Mouse (Mus musculus) limb, embryonic 11.5 days (tissue): ENCODE data around the gene Gosr2. TPM values are rescaled to one million over a fixed set of nuclear protein-coding genes. Genes with fewer than 3 reads are reported as not detected.

Source experiments
- ATAC-seq: fragments of 200-750 bp; cut with Nextera tagmentation; 2 replicates; pipeline ENCODE4 v1.8.0; 2017; ENCODE audit warnings: low read depth; ENCODE audit not compliant: insufficient number of reproducible peaks, low FRiP score, low TSS enrichment
- DNase-seq: peaks from one replicate; pipeline ENCODE4 v3.0.0-alpha.2; 2015; ENCODE audit warnings: low spot score
- H3K27ac ChIP-seq: fragments of 300-500 bp; sonication (generic); replicated peaks from 2 replicates; pipeline ENCODE4 v1.5.1; 2014; ENCODE audit warnings: low read depth, mild to moderate bottlenecking, low read length
- H3K27me3 ChIP-seq: fragments of 300-500 bp; sonication (generic); 2 replicates; pipeline ENCODE4 v1.6.1; 2014; ENCODE audit warnings: mild to moderate bottlenecking, low read length, mixed read lengths; ENCODE audit not compliant: control insufficient read depth, insufficient read depth
- H3K36me3 ChIP-seq: fragments of 300-500 bp; sonication (generic); 2 replicates; pipeline ENCODE4 v1.6.1; 2014; ENCODE audit warnings: mild to moderate bottlenecking, low read length, moderate library complexity, mixed read lengths; ENCODE audit not compliant: control insufficient read depth, insufficient read depth
- H3K4me1 ChIP-seq: fragments of 300-500 bp; sonication (generic); 2 replicates; pipeline ENCODE4 v1.6.1; 2014; ENCODE audit warnings: low read length, mixed read lengths; ENCODE audit not compliant: control insufficient read depth, insufficient read depth
- H3K4me2 ChIP-seq: fragments of 300-500 bp; sonication (generic); 2 replicates; pipeline ENCODE4 v1.6.1; 2014; ENCODE audit warnings: low read depth, mild to moderate bottlenecking, moderate library complexity; ENCODE audit not compliant: severe bottlenecking
- H3K4me3 ChIP-seq: fragments of 300-500 bp; sonication (generic); 2 replicates; pipeline ENCODE4 v1.5.1; 2014; ENCODE audit warnings: low read depth, low read length
- H3K9ac ChIP-seq: fragments of 300-500 bp; sonication (generic); 2 replicates; pipeline ENCODE4 v1.6.1; 2014; ENCODE audit warnings: mild to moderate bottlenecking, low read length
- H3K9me3 ChIP-seq: fragments of 300-500 bp; sonication (generic); 2 replicates; pipeline ENCODE4 v1.6.1; 2016; ENCODE audit warnings: low read length; ENCODE audit not compliant: control insufficient read depth
- WGBS: fragments of 180-500 bp; shearing (Covaris S2); extraction: QIAGEN DNeasy Blood & Tissue Kit; methylation state at CpG from one replicate; pipeline ENCODE4 v1.1.7; 2014; 5-methylcytosine and 5-hydroxymethylcytosine counted together
- polyA plus RNA-seq: library from polyadenylated mRNA; unstranded; fragments of >200 nt; fragmentation: Nextera tagmentation; extraction: Ambion mirVana; gene quantifications from 2 replicates; pipeline ENCODE4 v1.2.1, GENCODE M21; 2014

Gosr2 gene
- polyA plus RNA-seq, 1 experiment from 2014 or later = 83.2 TPM

DNA sequence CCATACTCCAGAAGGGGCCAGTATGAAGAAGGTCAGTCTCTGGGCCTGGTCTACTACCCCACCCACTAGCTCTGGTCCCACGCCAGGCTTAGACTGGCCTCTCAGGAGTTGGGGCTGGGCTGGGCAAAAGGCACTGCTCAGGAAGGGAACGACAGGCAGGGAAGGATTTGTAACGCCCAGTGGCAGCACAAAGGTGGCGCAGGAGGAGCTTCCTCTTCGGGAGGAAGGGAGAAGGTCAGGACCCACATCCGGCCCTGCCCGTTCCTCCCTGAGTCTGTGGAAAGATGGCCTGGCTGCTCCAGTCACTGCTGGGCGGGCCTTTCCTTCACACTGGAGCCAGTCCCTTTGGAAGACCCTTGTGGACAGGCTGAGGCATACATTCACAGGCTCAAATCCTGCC, 9.3 kb upstream of the Gosr2 start:
- H3K4me3 ChIP-seq = no peak overlapping the region
- 63% methylated on average over 8 of the region's 8 CpGs for whole genome bisulfite sequencing
- H3K4me2 ChIP-seq = no peak overlapping the region
- no peak overlapping the region for H3K27ac ChIP-seq
- H3K9me3 ChIP-seq = no peaks in the 10 kb centered on the region
- no peaks in the 10 kb centered on the region for H3K27me3 ChIP-seq
- 0 out of 2 replicates have a peak, but pooled peaks cover 3% of the 10 kb centered on the region for H3K4me1 ChIP-seq
- DNase-seq (no peak), ATAC-seq (no peak)
- H3K36me3 ChIP-seq = no peaks in the 10 kb centered on the region
- H3K9ac ChIP-seq = no peak overlapping the region

DNA sequence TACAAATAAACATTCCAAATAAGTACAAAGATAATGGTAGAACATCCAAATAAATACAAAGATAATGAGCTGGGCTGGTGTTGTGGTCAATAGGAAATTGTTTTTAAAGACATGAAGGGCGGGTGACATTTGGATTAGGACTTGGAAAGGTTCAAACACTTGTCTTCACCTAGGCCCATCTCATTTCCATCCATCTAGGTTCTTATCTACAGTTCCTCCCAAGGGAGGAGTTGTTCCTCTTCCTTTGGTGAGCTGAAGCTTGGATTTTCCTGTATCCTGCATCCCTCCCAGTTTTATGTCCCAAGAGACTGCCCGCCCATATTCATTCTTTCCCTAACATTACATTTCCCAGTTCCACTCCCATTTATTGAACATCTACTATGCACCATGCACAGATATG, 528 bp upstream of the Gosr2 start:
- 81% methylated on average over 2 of the region's 2 CpGs for WGBS
- Histone ChIP-seq H3K27me3 (no peaks in the 10 kb centered on the region), H3K36me3 (no peaks in the 10 kb centered on the region), H3K4me1 (no peaks in the 10 kb centered on the region), H3K4me2 (peak overlapping the region; percentile 53), H3K27ac (0 out of 2 replicates have a peak overlapping the region, but pooled peaks have one; percentile 82), H3K9ac (peak overlapping the region; percentile 71), H3K4me3 (peak overlapping the region; percentile 91), H3K9me3 (no peaks in the 10 kb centered on the region)
- DNase-seq (no peak), ATAC-seq (no peak)

DNA sequence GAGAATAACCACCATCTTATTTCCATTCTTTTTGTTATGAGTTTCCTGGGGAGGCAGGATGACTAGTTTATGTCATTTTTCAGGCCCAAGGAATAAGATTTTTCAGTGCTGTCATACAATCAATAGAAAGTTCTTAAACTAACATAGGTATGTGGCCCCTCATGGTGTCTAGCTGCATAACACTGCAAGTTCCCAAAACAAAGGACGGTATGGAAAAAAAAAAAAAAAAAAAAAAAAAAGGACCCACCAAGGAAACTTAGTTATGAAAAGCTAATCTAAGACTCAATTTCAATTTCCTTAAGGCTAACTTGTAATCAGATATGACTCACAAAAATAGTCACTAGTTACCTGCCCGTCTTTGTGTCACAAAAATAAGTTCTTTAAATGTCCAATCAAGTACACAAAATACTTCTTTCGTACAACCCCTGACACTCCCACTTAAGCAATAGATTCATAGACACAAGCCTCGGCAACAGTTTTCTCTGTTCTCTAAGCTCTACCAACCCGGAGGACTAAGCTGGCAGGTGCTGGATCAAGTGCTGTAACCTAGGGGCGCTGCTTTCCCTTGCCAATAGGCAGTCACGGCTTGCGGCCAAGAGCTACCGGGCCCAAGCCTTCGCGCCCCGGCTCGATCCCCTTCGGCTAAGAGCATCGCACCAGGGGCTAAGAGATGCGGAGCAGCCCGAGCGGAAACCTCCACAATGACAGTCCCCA, 690 bp downstream of the Gosr2 start:
- no peak for DNase-seq
- Histone ChIP-seq H3K4me1 (no peaks in the 10 kb centered on the region), H3K36me3 (no peaks in the 10 kb centered on the region), H3K4me2 (peak overlapping the region; percentile 41), H3K9ac (peak overlapping the region; percentile 71), H3K9me3 (no peaks in the 10 kb centered on the region), H3K27me3 (no peaks in the 10 kb centered on the region), H3K27ac (peak overlapping the region; percentile 82), H3K4me3 (peak overlapping the region; percentile 91)
- peak; percentile 69 for ATAC-seq
- WGBS = 1% methylated on average over 18 of the region's 18 CpGs

DNA sequence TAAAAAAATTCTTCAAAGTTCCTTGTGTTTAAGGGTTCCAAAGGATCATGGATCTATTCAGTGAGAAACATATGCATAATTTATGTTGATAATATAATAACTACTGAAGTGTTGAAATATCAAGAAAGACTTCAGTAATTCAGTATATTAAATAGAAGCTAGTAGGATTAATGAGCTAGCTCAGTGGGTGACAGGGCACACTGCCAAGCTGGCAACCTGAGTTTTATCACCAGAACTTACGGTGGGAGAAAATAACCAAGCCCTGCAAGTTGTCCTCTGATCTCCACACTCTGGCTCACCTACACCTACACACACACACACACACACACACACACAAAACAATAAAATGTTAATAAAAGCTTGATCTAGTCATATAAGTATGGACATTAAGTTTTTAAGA, 4.5 kb downstream of the Gosr2 start:
- no peak overlapping the region for H3K27ac ChIP-seq
- ATAC-seq (no peak), DNase-seq (no peak)
- whole genome bisulfite sequencing = 72% methylated on average over 1 of the region's 1 CpGs
- no peaks in the 10 kb centered on the region for H3K4me1 ChIP-seq
- H3K9ac ChIP-seq = no peak overlapping the region
- peaks cover 4% of the 10 kb centered on the region; the same call in 1 of the 2 replicates for H3K36me3 ChIP-seq
- no peaks in the 10 kb centered on the region for H3K9me3 ChIP-seq
- H3K27me3 ChIP-seq = no peaks in the 10 kb centered on the region
- H3K4me2 ChIP-seq = no peak overlapping the region
- H3K4me3 ChIP-seq = no peak overlapping the region

DNA sequence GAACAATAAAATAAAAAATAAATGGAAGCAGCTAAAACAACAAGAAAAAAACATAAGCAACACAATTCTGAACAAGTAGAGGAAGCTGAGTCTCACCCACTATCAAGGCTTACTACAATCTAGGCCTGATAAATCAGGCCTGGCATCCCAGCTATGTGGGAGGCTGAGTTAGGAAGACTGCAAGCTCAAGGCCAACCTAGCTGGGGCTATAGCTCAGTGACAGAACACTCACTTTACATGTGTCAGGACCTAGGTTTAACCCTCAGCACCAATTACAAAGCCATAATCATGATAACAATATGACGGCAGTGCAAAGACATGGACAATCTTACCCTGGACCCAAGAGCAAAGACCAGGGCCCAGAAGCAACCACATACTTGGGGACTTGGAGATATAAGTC, 6.7 kb downstream of the Gosr2 start:
- 93% methylated on average over 1 of the region's 1 CpGs for WGBS
- no peak overlapping the region for H3K4me2 ChIP-seq
- no peak overlapping the region for H3K9ac ChIP-seq
- no peaks in the 10 kb centered on the region for H3K27me3 ChIP-seq
- DNase-seq = no peak
- H3K36me3 ChIP-seq = peaks cover 8% of the 10 kb centered on the region
- no peaks in the 10 kb centered on the region for H3K4me1 ChIP-seq
- no peak overlapping the region for H3K4me3 ChIP-seq
- no peak overlapping the region for H3K27ac ChIP-seq
- ATAC-seq = no peak
- no peaks in the 10 kb centered on the region for H3K9me3 ChIP-seq

DNA sequence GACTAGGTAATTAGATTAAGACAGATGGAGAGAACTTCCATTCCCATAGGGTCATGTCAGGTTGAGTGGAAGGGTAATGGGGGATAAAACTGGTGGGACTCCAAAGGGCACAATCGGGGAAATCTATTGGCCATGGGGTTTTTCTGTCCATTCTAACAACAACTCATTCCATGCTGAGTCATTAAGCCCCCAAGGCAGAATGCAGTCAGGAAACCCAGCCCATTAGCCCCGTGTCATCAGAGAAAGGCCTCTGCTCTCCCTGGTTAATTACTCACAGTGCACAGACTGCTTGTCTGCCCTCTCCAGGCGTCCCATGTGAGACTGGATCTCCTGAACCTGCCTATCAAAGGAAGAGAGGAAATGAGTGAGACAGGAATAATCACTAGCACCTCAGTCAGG, 8.7 kb downstream of the Gosr2 start:
- no peaks in the 10 kb centered on the region for H3K9me3 ChIP-seq
- H3K27ac ChIP-seq = no peak overlapping the region
- no peaks in the 10 kb centered on the region for H3K4me1 ChIP-seq
- ATAC-seq = no peak
- no peak overlapping the region for H3K9ac ChIP-seq
- no peak overlapping the region for H3K4me3 ChIP-seq
- H3K36me3 ChIP-seq = peaks cover 10% of the 10 kb centered on the region
- DNase-seq = no peak
- H3K4me2 ChIP-seq = no peak overlapping the region
- H3K27me3 ChIP-seq = no peaks in the 10 kb centered on the region
- WGBS = 24% methylated on average over 3 of the region's 3 CpGs

DNA sequence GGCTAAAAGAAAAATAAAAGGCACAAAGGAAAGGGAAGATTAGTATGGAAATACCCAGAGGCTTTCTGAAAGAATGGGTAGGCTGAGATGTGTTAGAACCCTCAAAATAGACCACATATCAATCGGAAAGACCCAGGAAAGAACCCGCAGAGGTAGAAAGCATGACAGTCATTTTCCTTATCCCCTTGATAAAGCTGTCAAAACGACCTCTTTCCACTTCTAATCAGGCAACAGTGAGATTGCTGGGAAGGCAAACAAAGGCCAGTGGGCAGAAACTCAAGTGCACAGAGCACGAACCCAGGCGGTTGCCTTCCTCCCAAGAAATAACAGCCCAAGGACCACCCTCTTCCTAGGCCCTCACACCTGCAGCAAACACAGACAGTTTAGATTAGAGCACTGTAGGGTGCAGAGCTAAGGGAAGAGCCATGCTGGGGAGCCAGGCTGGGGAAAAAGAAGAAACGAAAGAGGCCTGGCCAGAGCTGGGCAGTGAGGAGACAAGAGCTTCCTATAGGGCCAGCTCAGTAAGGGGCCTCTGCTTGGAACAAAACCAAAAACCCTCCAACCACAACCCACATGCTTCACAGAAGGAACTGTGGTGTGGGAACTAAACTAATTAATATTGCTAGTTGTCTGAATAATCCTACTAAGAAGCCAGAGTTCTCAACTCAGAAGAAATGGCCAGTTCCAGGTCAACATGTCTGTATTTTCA, 9.3 kb downstream of the Gosr2 start:
- H3K27ac ChIP-seq = no peak overlapping the region
- peaks cover 14% of the 10 kb centered on the region for H3K36me3 ChIP-seq

DNA sequence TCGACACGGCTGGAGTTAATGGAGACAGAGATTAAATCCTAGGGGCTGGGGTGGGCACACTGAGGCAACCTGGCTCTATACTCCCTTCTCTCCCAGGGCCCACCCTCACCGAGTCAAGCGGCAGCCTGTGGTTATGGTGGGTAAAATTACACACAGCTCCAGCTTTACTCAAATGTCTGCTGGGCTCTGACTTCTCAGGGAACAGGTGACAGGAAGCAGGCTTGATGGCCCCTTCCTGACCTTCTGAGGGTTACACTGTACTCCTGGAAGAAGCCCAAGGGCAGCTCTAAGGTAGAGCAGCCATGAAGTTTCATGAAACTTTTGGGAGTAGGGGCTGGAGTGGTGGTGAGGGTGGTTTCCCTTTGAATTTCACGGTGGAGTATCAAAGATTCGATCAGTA, 11.0 kb downstream of the Gosr2 start:
- Histone ChIP-seq H3K4me3 (no peak overlapping the region), H3K9ac (no peak overlapping the region), H3K9me3 (no peaks in the 10 kb centered on the region), H3K27me3 (no peaks in the 10 kb centered on the region), H3K27ac (no peak overlapping the region), H3K4me2 (no peak overlapping the region), H3K4me1 (no peaks in the 10 kb centered on the region), H3K36me3 (peaks cover 18% of the 10 kb centered on the region)
- DNase-seq (no peak), ATAC-seq (no peak)
- 76% methylated on average over 6 of the region's 6 CpGs for WGBS

More for the DNA sequence above, 9.3 kb downstream of the Gosr2 start:
- Histone ChIP-seq H3K27me3 (no peaks in the 10 kb centered on the region), H3K9me3 (no peaks in the 10 kb centered on the region), H3K4me3 (no peak overlapping the region), H3K9ac (no peak overlapping the region), H3K4me1 (no peaks in the 10 kb centered on the region), H3K4me2 (no peak overlapping the region)
- ATAC-seq (no peak), DNase-seq (no peak)
- 70% methylated on average over 6 of the region's 6 CpGs for WGBS
